Mouse (Mus musculus) brain, adult 2 months (tissue): Measurements from ENCODE around the gene Socs3.
A peak's percentile ranks its signal among the peaks of the same experiment; 100 is the strongest.

Source experiments
- DNase-seq: peaks from one replicate; pipeline ENCODE4 v3.0.0; 2011; ENCODE audit warnings: low read depth, low spot score

Socs3 gene

GRCm38 (mm10) chr11:117969945-117970872 is at the start of gene Socs3:
Gene Socs3 (minus strand): TSS chr11:117970047.
- peak; percentile 90 for DNase-seq

- DNase-seq, result no peak
These were observed 48.5 kb upstream of the Socs3 start for GRCm38 (mm10) chr11:118018328-118018727.

- peak; percentile 22 for DNase-seq
These were observed 45.7 kb upstream of the Socs3 start for GRCm38 (mm10) chr11:118015381-118016145.

GRCm38 (mm10) chr11:118014391-118014995 is 44.6 kb upstream of the Socs3 start:
- no peak for DNase-seq

- no peak for DNase-seq
These were observed 43.5 kb upstream of the Socs3 start for GRCm38 (mm10) chr11:118013339-118013738.

GRCm38 (mm10) chr11:118012595-118012994 is 42.7 kb upstream of the Socs3 start:
- no peak for DNase-seq

GRCm38 (mm10) chr11:118009865-118010571 is 40.2 kb upstream of the Socs3 start:
- peak; percentile 13 for DNase-seq

- peak; percentile 42 for DNase-seq
These were observed 39.0 kb upstream of the Socs3 start for GRCm38 (mm10) chr11:118008843-118009242.

GRCm38 (mm10) chr11:118008144-118008805 is 38.4 kb upstream of the Socs3 start:
- no peak for DNase-seq

GRCm38 (mm10) chr11:118007460-118008143 is 37.8 kb upstream of the Socs3 start:
- DNase-seq, result no peak

- no peak for DNase-seq
These were observed 34.4 kb upstream of the Socs3 start for GRCm38 (mm10) chr11:118004217-118004616.

GRCm38 (mm10) chr11:118003718-118004117 is 33.9 kb upstream of the Socs3 start:
- no peak for DNase-seq

GRCm38 (mm10) chr11:118003176-118003575 is 33.3 kb upstream of the Socs3 start:
- DNase-seq, result no peak

- DNase-seq, result no peak
These were observed 30.8 kb upstream of the Socs3 start for GRCm38 (mm10) chr11:118000565-118001215.

- DNase-seq, result no peak
These were observed 30.2 kb upstream of the Socs3 start for GRCm38 (mm10) chr11:118000083-118000482.

- DNase-seq, result no peak
These were observed 29.6 kb upstream of the Socs3 start for GRCm38 (mm10) chr11:117999260-117999934.

GRCm38 (mm10) chr11:117998356-117998755 is 28.5 kb upstream of the Socs3 start:
- no peak for DNase-seq

GRCm38 (mm10) chr11:117997085-117997484 is 27.2 kb upstream of the Socs3 start:
- no peak for DNase-seq

- peak; percentile 47 for DNase-seq
These were observed 26.2 kb upstream of the Socs3 start for GRCm38 (mm10) chr11:117996066-117996465.
